Mouse (Mus musculus) embryonic facial prominence, embryonic 13.5 days (tissue): ENCODE measurements around the gene Mrps18b. TPM values are rescaled to one million over a fixed set of nuclear protein-coding genes. Genes with fewer than 3 reads are reported as not detected.
A peak's percentile ranks its signal among the peaks of the same experiment; 100 is the strongest.

Experiments
- ATAC-seq: fragments of 200-750 bp; cut with Nextera tagmentation; 2 replicates; pipeline ENCODE4 v1.8.0; 2017; ENCODE audit warnings: low read depth; ENCODE audit not compliant: insufficient number of reproducible peaks, insufficient read depth, low FRiP score, low TSS enrichment
- H3K27ac ChIP-seq: fragments of 300-500 bp; sonication (generic); 2 replicates; pipeline ENCODE4 v1.5.1; 2015; ENCODE audit warnings: moderate library complexity, mild to moderate bottlenecking, inconsistent platforms
- H3K27me3 ChIP-seq: fragments of 300-500 bp; sonication (generic); 2 replicates; pipeline ENCODE4 v1.6.1; 2015; ENCODE audit warnings: mild to moderate bottlenecking, inconsistent platforms
- H3K36me3 ChIP-seq: fragments of 300-500 bp; sonication (generic); 2 replicates; pipeline ENCODE4 v1.6.1; 2015; ENCODE audit warnings: mild to moderate bottlenecking, inconsistent platforms
- H3K4me1 ChIP-seq: fragments of 300-500 bp; sonication (generic); 2 replicates; pipeline ENCODE4 v1.6.1; 2015; ENCODE audit warnings: inconsistent platforms
- H3K4me2 ChIP-seq: fragments of 300-500 bp; sonication (generic); 2 replicates; pipeline ENCODE4 v1.6.1; 2015; ENCODE audit warnings: moderate library complexity, mild to moderate bottlenecking, inconsistent platforms
- H3K4me3 ChIP-seq: fragments of 300-500 bp; sonication (generic); 2 replicates; pipeline ENCODE4 v1.5.1; 2015; ENCODE audit warnings: mild to moderate bottlenecking, inconsistent platforms
- H3K9ac ChIP-seq: fragments of 300-500 bp; sonication (generic); 2 replicates; pipeline ENCODE4 v1.6.1; 2015; ENCODE audit warnings: mild to moderate bottlenecking, inconsistent platforms
- H3K9me3 ChIP-seq: fragments of 300-500 bp; sonication (generic); 2 replicates; pipeline ENCODE4 v1.6.1; 2016; ENCODE audit warnings: inconsistent platforms
- WGBS: fragments of 180-500 bp; shearing (Covaris S2); methylation state at CpG from one replicate; pipeline ENCODE4 v1.1.7; 2015; ENCODE audit warnings: mixed read lengths; 5-methylcytosine and 5-hydroxymethylcytosine counted together
- polyA plus RNA-seq: library from polyadenylated mRNA; unstranded; fragments of >200 nt; fragmentation: Nextera tagmentation; extraction: Ambion mirVana; gene quantifications from 2 replicates; pipeline ENCODE4 v1.2.1, GENCODE M21; 2015

The Mrps18b gene
- polyA plus RNA-seq, 1 experiment from 2014 or later: 69.9 TPM

GRCm38 (mm10) chr17:35870151-35870883, 45.9 kb downstream of the Mrps18b start:
- WGBS: 41% methylated on average over 9 of the region's 9 CpGs
- Histone ChIP-seq H3K27ac (peak overlapping the region; percentile 98), H3K9ac (peak overlapping the region; percentile 89), H3K4me1 (peaks cover 62% of the 10 kb centered on the region), H3K4me2 (peak overlapping the region; percentile 99), H3K4me3 (peak overlapping the region; percentile 73), H3K9me3 (0 out of 2 replicates have a peak, but pooled peaks cover 3% of the 10 kb centered on the region), H3K27me3 (no peaks in the 10 kb centered on the region), H3K36me3 (peaks cover 46% of the 10 kb centered on the region)
- no peak for ATAC-seq

- Histone ChIP-seq H3K4me1 (peaks cover 69% of the 10 kb centered on the region), H3K9me3 (0 out of 2 replicates have a peak, but pooled peaks cover 3% of the 10 kb centered on the region)
- no peak for ATAC-seq
Measured at GRCm38 (mm10) chr17:35869346-35870067, 46.7 kb downstream of the Mrps18b start.

GRCm38 (mm10) chr17:35868961-35869345, 47.2 kb downstream of the Mrps18b start:
- 0% methylated on average over 7 of the region's 7 CpGs for WGBS
- no peak for ATAC-seq
- H3K4me3 ChIP-seq: peak overlapping the region; percentile 73
- peak overlapping the region; percentile 98 for H3K27ac ChIP-seq
- peaks cover 32% of the 10 kb centered on the region for H3K36me3 ChIP-seq
- H3K4me1 ChIP-seq: peaks cover 70% of the 10 kb centered on the region
- H3K9ac ChIP-seq: peak overlapping the region; percentile 89
- 0 out of 2 replicates have a peak, but pooled peaks cover 3% of the 10 kb centered on the region for H3K9me3 ChIP-seq
- H3K4me2 ChIP-seq: peak overlapping the region; percentile 99
- no peaks in the 10 kb centered on the region for H3K27me3 ChIP-seq

More at GRCm38 (mm10) chr17:35869346-35870067, 46.7 kb downstream of the Mrps18b start:
- Histone ChIP-seq H3K4me3 (peak overlapping the region; percentile 73), H3K36me3 (peaks cover 38% of the 10 kb centered on the region), H3K27ac (peak overlapping the region; percentile 98), H3K4me2 (peak overlapping the region; percentile 99), H3K27me3 (no peaks in the 10 kb centered on the region), H3K9ac (peak overlapping the region; percentile 89)
- WGBS: 2% methylated on average over 7 of the region's 7 CpGs

GRCm38 (mm10) chr17:35868165-35868820, 47.9 kb downstream of the Mrps18b start:
- peak overlapping the region; percentile 89 for H3K9ac ChIP-seq
- H3K9me3 ChIP-seq: 0 out of 2 replicates have a peak, but pooled peaks cover 3% of the 10 kb centered on the region
- peaks cover 63% of the 10 kb centered on the region for H3K4me1 ChIP-seq
- H3K27ac ChIP-seq: peak overlapping the region; percentile 98
- H3K4me3 ChIP-seq: peak overlapping the region; percentile 73
- H3K36me3 ChIP-seq: peaks cover 30% of the 10 kb centered on the region
- WGBS: 19% methylated on average over 17 of the region's 17 CpGs
- H3K4me2 ChIP-seq: peak overlapping the region; percentile 99
- H3K27me3 ChIP-seq: no peaks in the 10 kb centered on the region
- no peak for ATAC-seq

- Histone ChIP-seq H3K9me3 (0 out of 2 replicates have a peak, but pooled peaks cover 3% of the 10 kb centered on the region), H3K27me3 (no peaks in the 10 kb centered on the region), H3K27ac (peak overlapping the region; percentile 98), H3K36me3 (peaks cover 25% of the 10 kb centered on the region), H3K9ac (peak overlapping the region; percentile 89), H3K4me1 (peaks cover 56% of the 10 kb centered on the region), H3K4me3 (peak overlapping the region; percentile 73), H3K4me2 (peak overlapping the region; percentile 99)
- no peak for ATAC-seq
- WGBS: 9% methylated on average over 26 of the region's 26 CpGs
Measured at GRCm38 (mm10) chr17:35866911-35867890, 49.0 kb downstream of the Mrps18b start.

GRCm38 (mm10) chr17:35866281-35866831, 49.8 kb downstream of the Mrps18b start:
- under 1% methylated on average over 38 of the region's 38 CpGs for WGBS
- peak overlapping the region; percentile 73 for H3K4me3 ChIP-seq
- peaks cover 56% of the 10 kb centered on the region for H3K4me1 ChIP-seq
- H3K4me2 ChIP-seq: peak overlapping the region; percentile 99
- peak overlapping the region; percentile 98 for H3K27ac ChIP-seq
- peak; percentile 29; the same call in 1 of the 2 replicates for ATAC-seq
- H3K36me3 ChIP-seq: peaks cover 21% of the 10 kb centered on the region
- H3K9ac ChIP-seq: peak overlapping the region; percentile 89
- H3K27me3 ChIP-seq: no peaks in the 10 kb centered on the region
- H3K9me3 ChIP-seq: 0 out of 2 replicates have a peak, but pooled peaks cover 2% of the 10 kb centered on the region

DNA sequence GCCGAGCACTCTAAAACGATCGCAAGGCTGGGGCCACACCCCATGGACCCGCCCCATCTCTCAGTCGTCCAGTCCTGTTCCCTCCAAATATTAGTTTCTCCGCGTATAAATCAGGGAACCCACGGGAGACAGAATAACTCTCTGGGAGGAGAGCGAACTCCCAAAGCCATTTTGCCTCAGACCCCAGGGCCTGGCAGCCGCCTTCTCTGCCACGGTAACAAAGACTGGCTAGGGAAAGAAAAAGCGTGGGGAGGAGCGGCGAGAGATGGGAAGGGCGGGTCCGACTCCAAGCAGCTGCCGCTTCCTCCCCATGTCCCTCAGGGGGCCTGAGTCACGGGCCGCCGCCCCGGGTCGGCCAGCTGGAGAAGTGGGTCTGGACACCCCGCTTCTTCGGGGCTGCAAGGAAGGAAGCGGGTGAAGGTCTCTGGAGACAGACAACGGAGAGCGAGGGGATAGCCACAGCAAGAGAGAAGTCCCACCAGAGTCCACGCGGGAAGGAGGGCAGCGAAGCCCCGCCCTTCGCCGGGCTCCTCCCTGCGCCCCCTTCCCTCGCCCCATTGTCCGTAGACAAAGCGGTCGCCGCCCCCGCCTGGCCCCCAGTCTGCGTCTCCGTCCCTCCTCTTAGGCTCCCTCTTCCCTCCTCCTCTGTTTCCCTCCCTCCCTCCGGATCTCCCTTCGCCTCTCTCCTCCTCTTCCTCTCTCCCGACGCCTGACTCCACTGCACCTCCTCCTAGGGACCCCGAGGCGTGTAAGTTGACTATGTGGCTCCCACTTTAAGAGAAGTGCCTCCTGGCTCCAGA, 50.5 kb downstream of the Mrps18b start, which contains the start of gene Ppp1r18:
Gene Ppp1r18, plus strand, starts transcription at position 113 of the 800 bp plus-strand sequence.
- Histone ChIP-seq H3K4me3 (peak within 1 kb of the TSS; percentile 73), H3K27ac (peak within 1 kb of the TSS; percentile 98), H3K4me1 (peaks cover 54% of the 10 kb centered on the region), H3K4me2 (peak within 1 kb of the TSS; percentile 99), H3K27me3 (no peaks in the 10 kb centered on the region), H3K9ac (peak within 1 kb of the TSS; percentile 89), H3K36me3 (peaks cover 14% of the 10 kb centered on the region; the same call in 1 of the 2 replicates), H3K9me3 (no peaks in the 10 kb centered on the region)
- ATAC-seq: peak; percentile 63
- WGBS: under 1% methylated on average over 37 of the region's 48 CpGs

GRCm38 (mm10) chr17:35864832-35865353, 51.3 kb downstream of the Mrps18b start:
- H3K9ac ChIP-seq: peak overlapping the region; percentile 89
- H3K4me2 ChIP-seq: peak overlapping the region; percentile 99
- H3K27ac ChIP-seq: peak overlapping the region; percentile 98
- H3K27me3 ChIP-seq: no peaks in the 10 kb centered on the region
- H3K36me3 ChIP-seq: peaks cover 12% of the 10 kb centered on the region; the same call in 1 of the 2 replicates
- ATAC-seq: no peak
- H3K4me3 ChIP-seq: peak overlapping the region; percentile 73
- H3K9me3 ChIP-seq: no peaks in the 10 kb centered on the region
- H3K4me1 ChIP-seq: peaks cover 50% of the 10 kb centered on the region
- 18% methylated on average over 10 of the region's 10 CpGs for WGBS

DNA sequence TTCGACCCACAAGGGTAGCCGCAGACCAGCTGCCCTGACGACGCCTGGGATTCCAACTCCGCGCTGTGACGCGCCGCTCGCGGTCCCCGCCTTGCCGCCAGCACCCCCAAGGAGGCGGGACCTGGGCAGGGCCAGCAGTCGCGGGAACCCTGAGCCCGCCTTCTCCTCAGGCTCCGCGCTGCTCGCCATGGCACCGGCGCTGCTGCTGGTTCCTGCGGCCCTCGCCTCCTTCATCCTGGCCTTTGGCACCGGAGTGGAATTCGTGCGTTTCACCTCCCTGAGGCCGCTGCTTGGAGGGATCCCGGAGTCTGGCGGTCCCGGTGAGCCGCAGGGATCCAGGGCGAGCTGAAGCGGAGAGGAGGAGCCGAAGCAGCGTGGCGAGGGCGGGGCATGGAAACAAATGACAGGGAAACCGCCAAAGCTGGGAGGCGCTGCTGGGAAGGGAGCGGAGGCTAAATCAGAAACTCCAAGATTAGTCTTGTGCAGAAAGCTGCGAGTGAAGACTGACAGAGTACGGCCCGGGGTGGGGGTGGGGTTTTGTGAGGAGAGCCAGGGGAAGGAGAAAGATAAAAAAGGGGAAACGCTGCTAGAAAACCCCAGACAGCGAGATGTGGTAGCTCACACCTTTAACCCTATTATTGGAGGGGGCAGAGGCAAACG, 54.9 kb downstream of the Mrps18b start, which contains the start of gene Nrm:
Gene Nrm, plus strand, starts transcription at position 121 of the 660 bp plus-strand sequence.
- Histone ChIP-seq H3K4me3 (peak within 1 kb of the TSS; percentile 75), H3K4me2 (peak within 1 kb of the TSS; percentile 71), H3K27me3 (no peaks in the 10 kb centered on the region), H3K36me3 (peaks cover 31% of the 10 kb centered on the region), H3K9me3 (no peaks in the 10 kb centered on the region), H3K4me1 (peaks cover 20% of the 10 kb centered on the region), H3K27ac (peak within 1 kb of the TSS; percentile 96), H3K9ac (peak within 1 kb of the TSS; percentile 79)
- WGBS: under 1% methylated on average over 47 of the region's 47 CpGs
- ATAC-seq: peak; percentile 89
